Comparison of ENCODE assay signal across 8 mouse cellular contexts in genomic region chr6:114089626-114090025, GRCm38 (mm10). TPM values are rescaled to one million over a fixed set of nuclear protein-coding genes. Genes with fewer than 3 reads are reported as not detected.
DNase-seq lines count a peak whose midpoint lies in the region; ATAC-seq lines count a peak whose summit lies in the region.

No protein-coding gene starts in this region.

- ATAC-seq in heart, embryonic 11.5 days (replicated peaks; ENCODE audit: insufficient number of reproducible peaks, low FRiP score, low TSS enrichment): no peak
- ATAC-seq in midbrain, embryonic 13.5 days: peak; percentile 60

- no peak overlapping the region for H3K27ac ChIP-seq in heart, embryonic 11.5 days (ENCODE audit: low read depth, low read length)
- no peak overlapping the region for H3K27ac ChIP-seq in midbrain, embryonic 13.5 days

- no peaks in the 10 kb centered on the region for H3K4me1 ChIP-seq in heart, embryonic 11.5 days (ENCODE audit: control insufficient read depth, insufficient read depth, low read length)
- peaks cover 23% of the 10 kb centered on the region for H3K4me1 ChIP-seq in midbrain, embryonic 13.5 days (replicated peaks)

- H3K36me3 ChIP-seq in heart, embryonic 11.5 days (ENCODE audit: control insufficient read depth, insufficient read depth, low read length): no peaks in the 10 kb centered on the region
- H3K36me3 ChIP-seq in midbrain, embryonic 13.5 days: no peaks in the 10 kb centered on the region

- no peak overlapping the region for H3K4me2 ChIP-seq in heart, embryonic 11.5 days
- H3K4me2 ChIP-seq in midbrain, embryonic 13.5 days (replicated peaks): no peak overlapping the region

- no peak overlapping the region for H3K4me3 ChIP-seq in heart, embryonic 11.5 days (ENCODE audit: low read depth, low read length)
- H3K4me3 ChIP-seq in midbrain, embryonic 13.5 days (replicated peaks): no peak overlapping the region

- no peaks in the 10 kb centered on the region for H3K9me3 ChIP-seq in heart, embryonic 11.5 days (replicated peaks; ENCODE audit: control insufficient read depth, low read length)
- no peaks in the 10 kb centered on the region for H3K9me3 ChIP-seq in midbrain, embryonic 13.5 days

- peaks cover 24% of the 10 kb centered on the region for H3K27me3 ChIP-seq in heart, embryonic 11.5 days (ENCODE audit: control insufficient read depth, insufficient read depth, low read length)
- peaks cover 48% of the 10 kb centered on the region for H3K27me3 ChIP-seq in midbrain, embryonic 13.5 days

- intact Hi-C loops in heart, postnatal 36 days (cut with DNase I): loop anchor here (1.0 to 5.0 kb wide), 5 partner anchors 108 to 608 kb away; no protein-coding TSS in a partner anchor

- peak; percentile 8 to 39 for DNase-seq in heart, adult 9 months (ENCODE audit: low spot score in 2 of 2)
- peak; percentile 48 for DNase-seq in adrenal gland, adult 2 months
- DNase-seq in embryo, embryonic 11.5 days (ENCODE audit: low read depth, low spot score): peak; percentile 46
- DNase-seq in heart, postnatal 36 days: peak; percentile 53 to 67
- DNase-seq in layer of hippocampus, postnatal 25 days (ENCODE audit: extremely low spot score in 1 of 2, low spot score in 1 of 2): peak; percentile 65 to 92
- peak; percentile 13 for DNase-seq in spleen, adult 12 weeks (ENCODE audit: low spot score)

- 25% methylated on average over 5 of the region's 5 CpGs for WGBS in heart, embryonic 11.5 days (ENCODE audit: insufficient replicate concordance)
- WGBS in midbrain, embryonic 13.5 days: 12% methylated on average over 5 of the region's 5 CpGs

- no peak overlapping the region for H3K9ac ChIP-seq in heart, embryonic 11.5 days (ENCODE audit: low read depth, low read length)
- H3K9ac ChIP-seq in midbrain, embryonic 13.5 days (replicated peaks): no peak overlapping the region

RNA-seq across cellular contexts. Expression of gene Slc6a11, which starts 41.4 kb away (rescaled TPM):
- not detected in 2 replicates for polyA plus RNA-seq in heart, embryonic 11.5 days (2014; fragmentation: Nextera tagmentation; extraction: Ambion mirVana)
- total RNA-seq in adrenal gland, adult 2 months (2021): under 1 TPM in 1 of 2 experiments, not detected in 1; 0.06 TPM
- polyA plus RNA-seq in adrenal gland, adult 2 months (2012; rRNA removed): 0.02 and 0.13 TPM in 2 replicates
- not detected for total RNA-seq in heart, postnatal 36 days (2021)
- 10 to 100 TPM; 92.1 to 98.6 TPM for total RNA-seq in layer of hippocampus, postnatal 25 days (2021)
- polyA plus RNA-seq in midbrain, embryonic 13.5 days (2015; fragmentation: Nextera tagmentation; extraction: Ambion mirVana): 6.4 and 6.5 TPM in 2 replicates

RNA-seq across cellular contexts. Expression of gene Atp2b2, which starts 47.2 kb away (rescaled TPM):
- 0.38 and 0.40 TPM in 2 replicates for polyA plus RNA-seq in heart, embryonic 11.5 days (2014; fragmentation: Nextera tagmentation; extraction: Ambion mirVana)
- total RNA-seq in adrenal gland, adult 2 months (2021): 1 to 10 TPM; 3.9 to 8.5 TPM
- 1.5 and 2.1 TPM in 2 replicates for polyA plus RNA-seq in adrenal gland, adult 2 months (2012; rRNA removed)
- under 1 TPM; 0.73 to 0.75 TPM for total RNA-seq in heart, postnatal 36 days (2021)
- 100 to 1,000 TPM; 313 to 346 TPM for total RNA-seq in layer of hippocampus, postnatal 25 days (2021)
- polyA plus RNA-seq in midbrain, embryonic 13.5 days (2015; fragmentation: Nextera tagmentation; extraction: Ambion mirVana): 13.4 and 13.5 TPM in 2 replicates

Comparison
In these comparisons a context has a peak if more than half of its experiments do, and no peak if none do; other contexts are left out.
1. DNase-seq: peak in every context shown above with its lines; median percentile 78 in layer of hippocampus, postnatal 25 days; 60 in heart, postnatal 36 days; 48 in adrenal gland, adult 2 months; 46 in embryo, embryonic 11.5 days; 24 in heart, adult 9 months; 13 in spleen, adult 12 weeks.
2. RNA of gene Slc6a11, which starts 41.4 kb away (total RNA-seq): 92.1 to 98.6 TPM in layer of hippocampus, postnatal 25 days; 0.06 TPM in adrenal gland, adult 2 months and not detected in heart, postnatal 36 days; every median in the first group is over 10 times any median in the second.
3. RNA of gene Atp2b2, which starts 47.2 kb away (total RNA-seq): 313 to 346 TPM in layer of hippocampus, postnatal 25 days; 3.9 to 8.5 TPM in adrenal gland, adult 2 months and 0.73 to 0.75 TPM in heart, postnatal 36 days; every median in the first group is over 10 times any median in the second.